Mouse (Mus musculus) G1E-ER4 (cell line): ENCODE results near the gene Ubtf. TPM values are rescaled to one million over a fixed set of nuclear protein-coding genes. Genes with fewer than 3 reads are reported as not detected.

Experiments
- GATA1 ChIP-seq: IDR thresholded peaks from one replicate; pipeline ENCODE4 v1.8.0; 2012; ENCODE audit warnings: low read length, inconsistent platforms
- polyA plus RNA-seq: library from polyadenylated mRNA; stranded (reverse); fragments of >175 nt; gene quantifications from 2 replicates; pipeline ENCODE4 v1.2.3, GENCODE M21; 2012

The Ubtf gene
- polyA plus RNA-seq, 1 experiment, result 263 TPM

- no peak for TF ChIP-seq GATA1
Measured at GRCm38 (mm10) chr11:102350981-102351523, 31.5 kb upstream of the Ubtf start.

- TF ChIP-seq GATA1, result no peak
Measured at GRCm38 (mm10) chr11:102350416-102350815, 30.9 kb upstream of the Ubtf start.

GRCm38 (mm10) chr11:102349189-102349954 is 29.8 kb upstream of the Ubtf start:
- no peak for TF ChIP-seq GATA1

- TF ChIP-seq GATA1, result no peak
Measured at GRCm38 (mm10) chr11:102348771-102349170, 29.2 kb upstream of the Ubtf start.

- no peak for TF ChIP-seq GATA1
Measured at GRCm38 (mm10) chr11:102348101-102348585, 28.6 kb upstream of the Ubtf start.

- no peak for TF ChIP-seq GATA1
Measured at GRCm38 (mm10) chr11:102347683-102348082, 28.1 kb upstream of the Ubtf start.

- no peak for TF ChIP-seq GATA1
Measured at GRCm38 (mm10) chr11:102346926-102347325, 27.4 kb upstream of the Ubtf start.

GRCm38 (mm10) chr11:102344458-102344857 is 24.9 kb upstream of the Ubtf start:
- no peak for TF ChIP-seq GATA1

GRCm38 (mm10) chr11:102342742-102343141 is 23.2 kb upstream of the Ubtf start:
- no peak for TF ChIP-seq GATA1

- no peak for TF ChIP-seq GATA1
Measured at GRCm38 (mm10) chr11:102341101-102341500, 21.6 kb upstream of the Ubtf start.

GRCm38 (mm10) chr11:102339624-102340023 is 20.1 kb upstream of the Ubtf start:
- TF ChIP-seq GATA1, result no peak

- TF ChIP-seq GATA1, result no peak
Measured at GRCm38 (mm10) chr11:102339195-102339594, 19.7 kb upstream of the Ubtf start.

- no peak for TF ChIP-seq GATA1
Measured at GRCm38 (mm10) chr11:102338561-102338960, 19.0 kb upstream of the Ubtf start.

- TF ChIP-seq GATA1, result no peak
Measured at GRCm38 (mm10) chr11:102337921-102338320, 18.4 kb upstream of the Ubtf start.

- no peak for TF ChIP-seq GATA1
Measured at GRCm38 (mm10) chr11:102336191-102336590, 16.6 kb upstream of the Ubtf start.

GRCm38 (mm10) chr11:102334973-102335700 is 15.6 kb upstream of the Ubtf start:
- no peak for TF ChIP-seq GATA1
